Mouse (Mus musculus) mouse embryonic stem cell (cell line): ENCODE measurements around the gene Nrap.

Experiments
- in situ Hi-C, 2 experiments: fragments of 300-500 bp; cut with MboI; formaldehyde crosslinking; loops; 1 replicate in 1 of 2; 3 replicates in 1 of 2; pipeline ENCODE4 v1.14.3; 2019 to 2020; ENCODE audit warnings: low sequenced_read_pairs in 2 of 2, low pct_unique_long_range_greater_than_20kb in 1 of 2, mixed read lengths in 1 of 2; ENCODE audit not compliant: unreplicated experiment in 1 of 2

The Nrap gene

GRCm38 (mm10) chr19:56286866-56287265, 103.0 kb downstream of the Nrap start, which contains the start of gene Habp2:
Gene Habp2 (plus strand): TSS chr19:56287137.
- in situ Hi-C loops = no loop called here

GRCm38 (mm10) chr19:56285222-56285621, 104.6 kb downstream of the Nrap start:
- in situ Hi-C loops = no loop called here

- in situ Hi-C loops = no loop called here
Measured at GRCm38 (mm10) chr19:56278366-56278765, 111.5 kb downstream of the Nrap start.

- in situ Hi-C loops = no loop called here
Measured at GRCm38 (mm10) chr19:56277951-56278350, 111.9 kb downstream of the Nrap start.

- in situ Hi-C loops = no loop called here
Measured at GRCm38 (mm10) chr19:56277140-56277804, 112.6 kb downstream of the Nrap start.

- in situ Hi-C loops = no loop called here
Measured at GRCm38 (mm10) chr19:56272081-56272480, 117.8 kb downstream of the Nrap start.
